ENCODE assay signal across 11 mouse cellular contexts in genomic region chr2:24472677-24473076, GRCm38 (mm10). TPM values are rescaled to one million over a fixed set of nuclear protein-coding genes. Genes with fewer than 3 reads are reported as not detected.
A peak's percentile ranks its signal among the peaks of the same experiment; 100 is the strongest.
DNase-seq lines count a peak whose midpoint lies in the region; ATAC-seq lines count a peak whose summit lies in the region.
"Had no signal": no experiment of that assay in that cellular context is flagged by ENCODE, and none has a peak within 500 bp of the region (broad histone marks: within the 10 kb centered on the region; RNA-seq: fewer than 3 reads in every experiment).

No protein-coding gene starts in this region.

- under 1% methylated on average over 11 of the region's 11 CpGs for WGBS in midbrain, embryonic 11.5 days
- WGBS in midbrain, embryonic 16.5 days, result 5% methylated on average over 11 of the region's 11 CpGs
- WGBS in hindbrain, embryonic 11.5 days, result 1% methylated on average over 11 of the region's 11 CpGs
- WGBS in limb, embryonic 10.5 days, result 1% methylated on average over 11 of the region's 11 CpGs

- ATAC-seq in midbrain, embryonic 11.5 days (ENCODE audit: low FRiP score), result no peak
- ATAC-seq in midbrain, embryonic 16.5 days, result no peak
- no peak for ATAC-seq in hindbrain, embryonic 11.5 days (ENCODE audit: low FRiP score)
- no peak for ATAC-seq in cerebellum, adult (ENCODE audit: insufficient number of reproducible peaks, low FRiP score, low TSS enrichment)
- ATAC-seq in megakaryocyte progenitor cell, adult 5-6 weeks (replicated peaks; ENCODE audit: poor library complexity), result no peak
- ATAC-seq: liver, postnatal 0 days had no signal

- H3K27me3 ChIP-seq in midbrain, embryonic 11.5 days (ENCODE audit: control insufficient read depth, insufficient read depth, low read length), result peaks cover 53% of the 10 kb centered on the region
- peaks cover 27% of the 10 kb centered on the region for H3K27me3 ChIP-seq in midbrain, embryonic 16.5 days (ENCODE audit: control insufficient read depth, insufficient read depth, low read depth, low read length)
- peaks cover 39% of the 10 kb centered on the region for H3K27me3 ChIP-seq in hindbrain, embryonic 11.5 days (ENCODE audit: control insufficient read depth, insufficient read depth, low read length)
- peaks cover 98% of the 10 kb centered on the region for H3K27me3 ChIP-seq in limb, embryonic 10.5 days (ENCODE audit: low read depth, poor library complexity, severe bottlenecking)

- H3K4me2 ChIP-seq in midbrain, embryonic 11.5 days, result peak overlapping the region; percentile 56; the same call in 1 of the 2 replicates
- no peak overlapping the region for H3K4me2 ChIP-seq in midbrain, embryonic 16.5 days (ENCODE audit: low read length)
- no peak overlapping the region for H3K4me2 ChIP-seq in hindbrain, embryonic 11.5 days (replicated peaks; ENCODE audit: low read depth, low read length)

- H3K27ac ChIP-seq in midbrain, embryonic 11.5 days (ENCODE audit: low read depth, low read length), result no peak overlapping the region
- H3K27ac ChIP-seq in midbrain, embryonic 16.5 days (ENCODE audit: low read length), result no peak overlapping the region
- H3K27ac ChIP-seq in hindbrain, embryonic 11.5 days (ENCODE audit: low read depth, low read length), result no peak overlapping the region
- no peak overlapping the region for H3K27ac ChIP-seq in limb, embryonic 10.5 days

- H3K9me3 ChIP-seq in midbrain, embryonic 11.5 days (ENCODE audit: control insufficient read depth, low read length), result no peaks in the 10 kb centered on the region
- H3K9me3 ChIP-seq in midbrain, embryonic 16.5 days (replicated peaks; ENCODE audit: control insufficient read depth, low read length, poor library complexity, severe bottlenecking), result no peaks in the 10 kb centered on the region
- no peaks in the 10 kb centered on the region for H3K9me3 ChIP-seq in hindbrain, embryonic 11.5 days (ENCODE audit: control insufficient read depth, low read length)
- H3K9me3 ChIP-seq in limb, embryonic 10.5 days (replicated peaks), result no peaks in the 10 kb centered on the region

- peaks cover 13% of the 10 kb centered on the region for H3K4me1 ChIP-seq in midbrain, embryonic 11.5 days (ENCODE audit: control insufficient read depth, insufficient read depth, low read length)
- peaks cover 3% of the 10 kb centered on the region; the same call in 1 of the 2 replicates for H3K4me1 ChIP-seq in midbrain, embryonic 16.5 days (ENCODE audit: control insufficient read depth, insufficient read depth, low read length)
- H3K4me1 ChIP-seq in hindbrain, embryonic 11.5 days (replicated peaks; ENCODE audit: control insufficient read depth, insufficient read depth, low read length), result no peaks in the 10 kb centered on the region; the same call in 1 of the 2 replicates
- peaks cover 13% of the 10 kb centered on the region for H3K4me1 ChIP-seq in limb, embryonic 10.5 days

- no peaks in the 10 kb centered on the region for H3K36me3 ChIP-seq in midbrain, embryonic 11.5 days (ENCODE audit: control insufficient read depth, insufficient read depth, low read length)
- H3K36me3 ChIP-seq in midbrain, embryonic 16.5 days (ENCODE audit: control insufficient read depth, insufficient read depth, low read length), result no peaks in the 10 kb centered on the region
- no peaks in the 10 kb centered on the region for H3K36me3 ChIP-seq in hindbrain, embryonic 11.5 days (ENCODE audit: control insufficient read depth, insufficient read depth, low read length)
- H3K36me3 ChIP-seq in limb, embryonic 10.5 days, result no peaks in the 10 kb centered on the region

- DNase-seq in midbrain, embryonic 11.5 days (ENCODE audit: low spot score, missing footprints), result peak; percentile 93
- peak; percentile 55 for DNase-seq in hindbrain, embryonic 11.5 days (ENCODE audit: low spot score)
- DNase-seq in limb, embryonic 10.5 days (ENCODE audit: low spot score), result peak; percentile 40
- DNase-seq in spleen, postnatal 10 days (ENCODE audit: low spot score in 2 of 2), result no peak
- DNase-seq: heart, postnatal 4 days; liver, postnatal 0 days had no signal

- H3K4me3 ChIP-seq in midbrain, embryonic 11.5 days (ENCODE audit: low read depth, low read length), result peak overlapping the region; percentile 37; the same call in 1 of the 2 replicates
- no peak overlapping the region for H3K4me3 ChIP-seq in midbrain, embryonic 16.5 days (ENCODE audit: low read depth, low read length)
- H3K4me3 ChIP-seq in hindbrain, embryonic 11.5 days (ENCODE audit: low read depth, low read length), result peak overlapping the region; percentile 1; the same call in 1 of the 2 replicates
- H3K4me3 ChIP-seq in limb, embryonic 10.5 days, result no peak overlapping the region

- no peak overlapping the region for H3K9ac ChIP-seq in midbrain, embryonic 11.5 days (ENCODE audit: low read length)
- no peak overlapping the region for H3K9ac ChIP-seq in midbrain, embryonic 16.5 days (ENCODE audit: low read depth, low read length)
- no peak overlapping the region for H3K9ac ChIP-seq in hindbrain, embryonic 11.5 days (ENCODE audit: low read depth, low read length)
- H3K9ac ChIP-seq: liver, postnatal 0 days had no signal

RNA-seq across cellular contexts. Expression of gene Pax8, which starts 2.7 kb away (rescaled TPM):
- 3.1 and 3.4 TPM in 2 replicates for polyA plus RNA-seq in midbrain, embryonic 11.5 days (2014; fragmentation: Nextera tagmentation; extraction: Ambion mirVana)
- polyA plus RNA-seq in midbrain, embryonic 16.5 days (2015; fragmentation: Nextera tagmentation; extraction: Ambion mirVana), result 3.0 and 3.7 TPM in 2 replicates
- 23.2 and 25.5 TPM in 2 replicates for polyA plus RNA-seq in hindbrain, embryonic 11.5 days (2014; fragmentation: Nextera tagmentation; extraction: Ambion mirVana)
- polyA plus RNA-seq in limb, embryonic 10.5 days (2016; fragmentation: Nextera tagmentation; extraction: Ambion mirVana), result 0.39 and 0.72 TPM in 2 replicates
- 1.3 and 2.9 TPM in 2 replicates for total RNA-seq in megakaryocyte progenitor cell, adult 5-6 weeks (2015)
- 0.20 and 1.1 TPM in 2 replicates for total RNA-seq in megakaryocyte progenitor cell, adult 5-6 weeks (2017)
- total RNA-seq: heart, postnatal 4 days; left cerebral cortex, postnatal 36 days; megakaryocyte-erythroid progenitor cell, adult 5-6 weeks had no signal
- polyA plus RNA-seq: liver, postnatal 0 days had no signal

Comparison
In these comparisons a context has a peak if more than half of its experiments do, and no peak if none do; other contexts are left out.
1. H3K4me3 ChIP-seq: peak in midbrain, embryonic 11.5 days (single experiment) and hindbrain, embryonic 11.5 days (single experiment); none in midbrain, embryonic 16.5 days (single experiment) and limb, embryonic 10.5 days (single experiment).
2. DNase-seq: peak in midbrain, embryonic 11.5 days (single experiment), hindbrain, embryonic 11.5 days (single experiment) and limb, embryonic 10.5 days (single experiment); none in spleen, postnatal 10 days (0 of 2).